Mouse (Mus musculus) cerebellum, adult (tissue): ENCODE results near the gene Acot4.
"Not testable (repeated sequence)": the region's sequence is repeated elsewhere in the genome, so short reads cannot be mapped to it uniquely, and the experiment has no call there.

Source experiments
- ATAC-seq: cut with Nextera tagmentation; 2 replicates; pipeline ENCODE4 v1.9.2; 2017; ENCODE audit warnings: mild to moderate bottlenecking, moderate library complexity, mixed read lengths; ENCODE audit not compliant: insufficient number of reproducible peaks, low FRiP score, low TSS enrichment

The Acot4 gene

DNA sequence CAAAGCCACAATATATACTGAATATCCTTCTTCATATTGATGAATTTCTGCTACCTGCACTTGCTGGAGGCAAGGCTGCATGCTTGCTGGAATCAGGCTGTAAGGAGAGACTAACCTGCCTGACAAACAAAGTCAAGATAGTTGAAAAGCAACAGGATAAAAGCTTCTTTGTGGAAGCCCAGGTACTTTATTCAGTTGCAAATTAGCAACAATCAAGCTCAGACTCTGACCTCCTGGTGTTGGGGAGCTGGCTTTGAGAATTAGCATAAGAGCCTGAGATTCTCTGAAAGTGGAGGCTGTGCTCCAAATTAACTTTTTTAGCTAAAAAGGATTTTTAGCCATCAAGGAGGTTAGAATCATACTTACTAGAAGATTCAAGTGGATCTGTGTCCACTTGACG, 9.1 kb upstream of the Acot4 start:
- ATAC-seq: not testable (repeated sequence)

DNA sequence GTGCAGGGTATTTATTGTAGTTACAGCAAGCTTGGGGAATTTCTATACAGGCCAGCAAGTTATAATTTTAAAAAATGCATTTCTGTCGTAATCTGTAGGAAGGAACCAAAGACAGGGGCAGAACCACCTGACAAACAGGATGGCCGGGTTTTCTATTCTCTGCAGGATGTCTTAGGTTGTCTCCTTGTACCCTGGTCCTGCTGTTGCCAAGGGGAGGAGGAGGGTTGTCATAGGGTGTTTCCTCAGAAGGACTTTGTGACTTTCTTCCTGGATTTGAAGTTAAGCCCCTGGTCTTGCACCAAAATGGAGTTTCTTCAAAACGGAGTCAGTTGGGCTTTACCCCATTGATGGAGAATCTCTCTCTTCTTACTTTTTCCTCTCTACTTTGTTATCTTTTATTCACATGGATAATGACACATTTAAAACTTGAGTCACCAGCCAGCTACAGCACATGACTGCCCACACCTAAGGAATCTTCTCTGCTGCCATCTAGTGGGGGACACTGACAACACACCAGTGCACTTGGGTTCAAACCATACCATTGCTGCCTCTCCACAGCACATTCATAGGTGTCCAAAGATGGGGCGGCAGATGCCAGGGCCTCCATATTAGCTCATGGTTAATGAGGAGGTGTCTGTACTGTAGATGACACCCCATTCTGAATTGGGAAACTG, 7.4 kb upstream of the Acot4 start:
- ATAC-seq: peak; percentile 80; the same call in 1 of the 2 replicates

DNA sequence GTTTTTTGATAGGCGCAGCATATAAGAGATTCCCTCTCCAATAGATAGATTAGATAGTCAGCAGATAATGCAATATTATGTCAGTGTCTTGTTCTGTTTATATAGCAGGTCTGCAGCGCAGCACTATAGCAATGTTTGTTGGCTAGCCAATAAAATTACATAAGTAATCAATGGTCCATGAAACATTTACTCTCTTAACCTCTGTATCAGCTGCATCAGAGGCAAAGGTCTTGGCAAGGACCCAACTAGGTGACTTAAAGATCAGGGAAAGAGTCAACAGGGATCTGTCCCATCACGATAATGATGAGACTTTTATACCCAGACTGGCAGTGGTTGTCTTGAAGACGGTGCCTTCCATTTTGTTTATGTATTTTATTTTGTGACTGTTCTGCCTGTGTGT, 5.3 kb upstream of the Acot4 start:
- no peak for ATAC-seq

DNA sequence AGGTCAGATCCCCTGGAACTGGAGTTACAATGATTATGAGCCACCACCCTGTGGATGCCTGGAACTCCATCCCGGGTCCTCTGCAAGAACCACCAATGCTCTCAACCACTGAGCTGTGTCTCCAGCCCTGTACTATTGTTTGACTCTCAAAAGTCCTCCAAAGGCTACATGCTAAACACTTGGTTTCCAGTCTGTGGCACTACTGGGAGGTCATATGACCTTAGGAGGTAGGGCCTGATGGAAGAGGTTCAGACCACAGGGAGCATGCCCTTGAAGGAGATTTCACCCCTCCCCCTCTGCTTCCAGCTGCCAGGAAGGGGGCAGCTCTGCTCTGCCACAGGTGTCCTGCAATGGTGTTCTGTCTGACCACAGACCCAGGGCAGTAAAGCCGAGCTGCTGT, 4.9 kb upstream of the Acot4 start:
- not testable (repeated sequence) for ATAC-seq

DNA sequence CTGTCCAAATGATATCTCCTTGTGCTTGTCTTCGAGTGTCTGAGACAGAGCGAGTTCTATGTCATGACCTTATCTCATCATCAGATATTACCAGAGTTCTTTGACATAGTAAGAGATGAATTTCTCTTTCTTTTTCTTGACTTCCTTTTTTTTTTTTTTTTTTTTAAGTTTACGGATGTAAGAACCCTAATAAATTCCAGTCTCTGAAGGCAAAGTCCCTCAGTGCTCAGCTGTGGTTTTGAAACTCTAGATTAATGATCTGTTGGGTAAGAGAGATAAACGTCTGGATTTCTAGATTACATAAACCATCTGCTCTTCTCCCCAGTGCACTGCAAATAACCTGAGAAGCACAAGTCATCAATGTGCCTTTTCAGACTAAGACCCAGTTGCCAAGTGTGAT, 4.1 kb upstream of the Acot4 start:
- ATAC-seq: no peak

DNA sequence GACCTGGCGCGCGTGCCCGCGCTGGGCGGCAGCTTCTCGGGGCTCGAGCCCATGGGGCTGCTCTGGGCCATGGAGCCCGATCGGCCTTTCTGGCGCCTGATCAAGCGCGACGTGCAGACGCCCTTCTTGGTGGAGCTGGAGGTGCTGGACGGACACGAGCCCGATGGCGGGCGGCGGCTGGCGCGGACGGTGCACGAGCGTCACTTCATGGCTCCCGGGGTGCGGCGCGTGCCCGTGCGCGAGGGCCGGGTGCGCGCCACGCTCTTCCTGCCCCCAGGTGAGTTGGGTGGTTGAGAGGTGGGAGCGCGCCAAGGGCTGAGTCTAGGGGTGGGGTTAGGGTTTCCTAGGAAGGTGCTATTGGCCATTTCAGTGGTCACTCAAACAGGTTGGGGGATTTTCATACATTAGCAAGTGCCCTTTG, 522 bp downstream of the Acot4 start, which contains the start of gene Gm49366:
TSS of gene Gm49366 (plus strand) at position 245 of the 421 bp plus-strand sequence.
- peak; percentile 52; the same call in 1 of the 2 replicates for ATAC-seq

DNA sequence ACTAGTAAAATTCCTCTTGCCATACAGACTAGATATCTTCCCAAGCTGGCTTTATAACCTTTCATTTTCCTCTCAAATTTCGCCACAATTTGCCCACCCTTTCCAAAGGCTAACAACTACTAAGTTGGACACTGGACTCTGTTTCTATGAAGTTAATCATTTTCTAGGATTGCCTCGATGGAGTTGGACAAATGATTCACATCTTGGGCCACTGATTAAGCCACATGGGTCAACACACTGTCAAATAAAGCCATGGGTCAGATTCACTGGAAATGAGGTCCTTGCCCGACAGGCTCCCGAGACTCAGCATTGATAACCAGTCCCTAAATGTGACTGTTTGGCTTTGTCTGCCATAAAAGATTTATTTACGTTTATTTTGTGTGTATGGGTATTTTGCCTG, 4.1 kb downstream of the Acot4 start:
- ATAC-seq: no peak

DNA sequence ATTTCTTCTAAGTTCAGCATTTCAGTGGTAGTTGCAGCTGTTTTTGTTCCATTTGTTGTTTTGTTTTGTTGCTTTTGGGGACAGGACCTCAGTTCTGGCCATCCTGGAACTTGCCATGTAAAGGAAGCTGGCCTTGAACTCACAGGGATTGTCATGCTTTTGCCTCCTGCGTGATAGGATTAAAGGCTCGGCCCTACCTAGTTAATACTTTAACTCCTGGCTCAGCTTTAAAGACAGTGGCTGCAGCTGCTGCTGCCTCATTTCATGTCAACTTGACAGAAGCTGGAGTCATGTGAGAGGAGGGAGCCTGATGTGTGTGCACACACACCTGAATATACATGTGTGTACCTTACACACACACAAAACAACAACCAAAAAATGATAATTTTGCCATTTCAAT, 5.9 kb downstream of the Acot4 start:
- ATAC-seq: no peak

DNA sequence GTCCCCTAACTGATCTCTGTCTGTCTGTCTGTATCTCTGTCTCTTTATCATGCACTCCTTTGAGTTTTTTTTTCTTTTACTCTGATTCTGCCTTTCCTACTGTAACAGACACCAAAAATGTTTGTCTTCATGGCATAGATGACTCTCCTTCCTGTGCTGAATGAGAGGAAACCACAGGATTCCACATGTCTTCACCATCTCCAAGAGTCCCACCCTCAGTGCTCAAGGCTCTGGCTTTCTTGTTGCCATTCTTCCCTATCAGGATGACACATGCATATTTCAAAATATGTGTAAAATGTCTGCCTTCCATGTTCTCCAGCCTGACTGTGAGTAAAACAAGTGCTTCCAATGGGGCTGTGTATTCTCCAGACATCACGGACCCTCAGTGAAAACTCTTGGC, 8.7 kb downstream of the Acot4 start:
- ATAC-seq: no peak

DNA sequence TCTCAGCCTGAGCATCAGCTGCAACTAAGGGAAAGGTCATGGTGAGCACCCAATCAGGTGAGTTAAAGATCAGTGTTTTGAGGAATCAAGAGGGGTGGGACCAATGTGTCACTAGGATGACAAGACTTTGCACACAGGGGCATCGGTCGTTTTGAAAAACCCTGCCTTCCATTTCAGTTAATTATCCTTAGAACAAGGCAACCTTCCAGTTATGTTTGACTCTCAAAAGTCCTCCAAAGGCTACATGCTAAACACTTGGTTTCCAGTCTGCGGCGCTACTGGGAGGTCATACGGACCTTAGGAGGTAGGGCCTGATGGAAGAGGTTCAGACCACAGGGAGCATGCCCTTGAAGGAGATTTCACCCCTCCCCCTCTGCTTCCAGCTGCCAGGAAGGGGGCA, 12.6 kb downstream of the Acot4 start:
- not testable (repeated sequence) for ATAC-seq

DNA sequence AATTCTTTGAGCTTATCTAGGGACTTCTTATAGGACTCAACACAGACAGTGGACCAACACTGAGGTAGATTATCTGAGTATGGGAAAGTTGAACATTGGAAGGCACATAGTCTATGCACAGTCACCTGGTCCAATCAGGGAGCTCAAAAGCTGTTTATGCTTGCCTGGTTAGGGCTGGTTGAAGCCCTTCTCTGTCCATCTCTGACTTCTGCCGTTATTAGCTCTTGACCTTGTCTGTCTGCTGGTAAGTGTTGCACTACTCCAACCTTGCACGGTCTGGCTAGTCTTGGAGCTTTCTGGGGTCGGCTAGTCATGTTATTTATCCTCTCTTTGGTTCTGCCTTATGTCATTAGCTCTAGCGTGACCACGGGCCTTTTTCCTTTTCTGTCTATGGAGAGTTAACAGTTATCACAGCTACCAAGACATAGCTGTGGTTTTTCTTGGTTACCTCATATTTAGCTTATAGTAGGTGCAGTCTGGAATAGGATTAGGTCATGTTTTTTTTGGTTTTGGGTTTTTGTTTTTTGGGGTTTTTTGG, 13.8 kb downstream of the Acot4 start, which contains the start of gene Acot3:
TSS of gene Acot3 (plus strand) at position 208 of the 538 bp plus-strand sequence.
- ATAC-seq: no peak

DNA sequence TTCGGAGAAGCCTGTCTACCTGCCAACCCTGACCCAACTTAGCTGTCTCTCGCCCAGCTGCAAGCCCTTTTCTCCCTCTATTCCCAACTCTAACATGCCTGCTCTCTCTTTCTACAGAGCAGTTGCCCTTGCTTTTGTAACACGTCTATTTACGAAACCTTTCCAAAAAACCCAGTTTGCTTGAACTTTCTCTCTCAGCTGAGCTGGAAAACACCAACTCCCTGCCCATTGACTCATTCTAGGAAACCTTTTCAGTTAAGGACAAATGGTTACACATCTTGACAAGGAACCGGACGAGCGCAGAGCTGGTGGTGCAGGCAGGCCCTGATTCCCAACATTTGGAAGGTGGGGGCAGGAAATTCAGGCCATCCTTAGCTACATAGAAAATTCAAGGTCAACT, 14.4 kb downstream of the Acot4 start:
- no peak for ATAC-seq

DNA sequence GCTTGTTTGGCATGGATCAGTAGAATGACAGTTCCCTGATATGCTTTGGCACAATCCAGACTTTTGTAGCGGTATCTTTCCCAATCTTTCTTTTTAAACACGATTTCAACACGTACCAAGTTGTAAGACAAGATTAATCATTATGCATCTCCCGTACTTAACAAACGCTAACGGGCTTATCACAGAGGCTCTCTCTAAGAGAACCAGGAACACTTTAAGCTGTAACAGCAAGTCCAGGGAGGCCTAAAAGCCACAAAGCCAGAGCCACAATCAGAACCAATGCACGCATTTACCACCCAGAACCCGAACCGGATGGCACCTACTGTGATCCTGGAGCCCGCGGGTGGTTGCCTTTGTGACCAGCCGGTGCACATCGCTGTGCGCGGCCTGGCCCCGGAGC, 15.0 kb downstream of the Acot4 start:
- peak; percentile 36; the same call in 1 of the 2 replicates for ATAC-seq

DNA sequence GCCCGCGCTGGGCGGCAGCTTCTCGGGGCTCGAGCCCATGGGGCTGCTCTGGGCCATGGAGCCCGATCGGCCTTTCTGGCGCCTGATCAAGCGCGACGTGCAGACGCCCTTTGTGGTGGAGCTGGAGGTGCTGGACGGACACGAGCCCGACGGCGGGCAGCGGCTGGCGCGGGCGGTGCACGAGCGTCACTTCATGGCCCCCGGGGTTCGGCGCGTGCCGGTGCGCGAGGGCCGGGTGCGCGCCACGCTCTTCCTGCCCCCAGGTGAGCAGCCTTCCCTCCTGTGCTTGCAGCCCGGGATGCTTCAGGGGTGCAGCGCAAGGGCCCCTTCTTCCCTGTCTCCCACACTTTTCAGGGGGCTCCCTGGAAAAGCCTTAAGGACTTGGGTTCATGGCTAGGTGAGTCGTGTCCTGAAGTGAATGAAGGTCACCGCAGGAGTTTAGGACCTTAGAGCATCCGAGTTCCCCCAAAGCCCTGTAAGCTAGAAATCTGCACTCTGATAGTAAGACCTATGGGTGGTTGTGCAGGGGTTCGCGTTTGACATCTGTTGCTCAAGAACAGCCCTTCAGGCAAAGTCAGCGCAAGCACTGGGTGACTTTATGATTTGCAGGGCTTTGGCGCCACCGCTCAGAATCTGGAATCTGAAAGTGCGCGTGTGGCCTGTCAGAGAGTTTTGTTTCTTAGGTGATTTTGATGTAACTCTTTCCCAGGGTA, 15.7 kb downstream of the Acot4 start:
- ATAC-seq: no peak

DNA sequence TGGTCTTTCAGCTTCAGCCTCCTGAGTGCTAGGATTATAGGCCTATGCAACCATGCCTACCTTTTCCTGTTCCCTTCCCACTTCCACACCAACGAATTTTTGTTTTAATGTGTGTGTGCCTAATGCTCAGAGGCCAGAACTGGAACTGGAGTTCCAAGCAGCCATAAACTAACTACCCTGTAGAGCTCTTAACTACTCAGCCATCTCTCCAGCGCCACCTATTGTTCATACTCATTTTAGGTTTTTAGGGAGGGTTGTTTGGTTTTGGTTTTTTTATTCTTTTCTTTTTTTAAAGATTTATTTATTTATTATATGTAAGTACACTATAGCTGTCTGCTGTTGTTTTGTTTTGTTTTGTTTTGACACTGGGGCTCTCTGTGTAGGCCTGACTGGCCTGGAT, 22.8 kb downstream of the Acot4 start:
- ATAC-seq: no peak

DNA sequence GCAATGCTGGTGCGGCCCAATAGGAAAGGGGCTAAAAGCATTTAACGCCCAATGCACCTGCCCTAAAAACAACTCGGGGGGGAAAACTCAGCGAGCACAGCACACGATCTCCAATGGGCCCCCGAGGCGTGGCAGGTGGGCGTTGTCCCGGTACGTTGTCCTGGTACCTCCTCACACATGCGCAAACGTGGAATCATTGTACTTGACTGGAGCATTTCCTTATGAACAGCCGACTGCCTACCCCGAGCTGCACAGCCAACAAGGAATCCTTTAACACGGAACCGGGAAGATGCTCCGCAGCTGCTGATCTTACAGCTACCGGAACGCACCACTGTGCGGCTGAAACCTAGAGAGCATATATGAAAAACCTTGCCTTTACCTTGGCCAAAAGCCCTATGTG, 24.2 kb downstream of the Acot4 start:
- ATAC-seq: no peak

DNA sequence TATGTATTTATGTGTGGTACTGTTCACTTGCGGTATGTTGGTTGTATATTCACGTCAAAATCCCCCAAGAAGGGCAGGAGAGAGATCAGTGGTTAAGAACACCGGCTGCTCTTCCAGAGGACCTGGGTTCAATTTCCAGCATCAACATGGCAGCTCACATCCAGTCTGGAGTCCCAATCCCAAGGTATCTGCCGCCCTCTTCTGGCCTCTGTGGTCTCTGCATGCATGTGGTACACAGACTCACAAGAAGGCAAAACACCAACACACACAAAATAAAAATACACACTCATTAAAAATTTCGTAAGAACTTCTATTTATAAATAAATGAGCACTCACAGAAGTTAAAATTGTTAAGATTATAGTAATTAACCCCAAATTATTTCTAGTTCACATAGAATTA, 25.0 kb downstream of the Acot4 start:
- ATAC-seq: no peak

DNA sequence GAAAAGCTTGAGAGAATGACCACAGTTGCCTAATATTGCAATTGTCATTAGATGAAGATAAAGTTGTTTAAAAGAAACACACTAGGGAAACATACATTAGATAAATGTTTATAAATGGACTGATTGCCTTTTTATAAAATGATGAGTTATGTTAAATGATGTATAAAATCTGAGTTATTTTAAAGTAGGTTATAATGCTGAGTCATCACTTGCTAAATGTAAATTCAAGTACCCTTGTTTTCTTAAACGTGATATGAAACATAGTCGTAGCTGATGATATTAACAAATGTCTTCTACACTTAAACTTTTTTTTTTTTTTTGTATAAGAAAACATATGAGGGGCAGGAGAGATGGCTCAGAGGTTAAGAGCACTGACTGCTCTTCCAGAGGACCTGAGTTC, 25.7 kb downstream of the Acot4 start:
- ATAC-seq: no peak

DNA sequence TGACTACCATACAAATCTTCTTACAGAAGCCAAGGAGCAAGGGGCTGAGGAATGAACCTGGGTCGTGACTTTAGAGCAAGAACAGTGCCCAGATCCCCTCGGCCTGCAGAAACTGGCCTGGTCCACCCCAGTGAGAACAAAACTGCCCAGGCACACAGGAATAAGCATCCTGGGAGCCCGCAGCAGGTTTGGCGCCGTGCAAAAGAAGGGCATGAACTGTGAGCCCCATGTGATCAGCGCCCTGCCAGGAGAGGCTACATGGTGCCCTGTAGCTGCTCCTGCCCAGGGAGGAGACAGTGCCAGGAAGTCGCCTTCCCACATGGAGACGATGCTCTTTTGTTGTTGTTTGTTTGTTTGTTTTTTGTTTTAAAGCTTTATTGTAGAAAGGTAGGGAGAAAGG, 26.4 kb downstream of the Acot4 start:
- ATAC-seq: no peak

DNA sequence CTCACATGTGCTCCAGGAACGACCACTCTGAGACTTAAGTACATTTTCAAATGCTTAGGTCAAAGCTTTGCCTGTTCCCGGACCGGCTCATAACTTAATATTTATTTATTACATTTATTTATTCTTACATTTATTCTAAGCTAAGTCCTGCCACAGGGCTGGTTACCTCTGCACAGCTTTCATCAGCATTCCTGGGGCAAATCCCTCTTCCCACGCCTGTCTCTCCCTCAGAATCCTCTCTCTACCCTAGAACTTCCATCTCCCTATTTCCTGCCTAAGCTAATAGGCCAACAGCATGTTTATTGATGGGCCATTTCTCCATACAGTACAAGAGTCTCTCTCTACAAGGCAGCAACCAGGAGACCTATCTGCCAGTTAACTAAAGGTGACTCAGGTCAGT, 29.6 kb downstream of the Acot4 start:
- no peak for ATAC-seq

DNA sequence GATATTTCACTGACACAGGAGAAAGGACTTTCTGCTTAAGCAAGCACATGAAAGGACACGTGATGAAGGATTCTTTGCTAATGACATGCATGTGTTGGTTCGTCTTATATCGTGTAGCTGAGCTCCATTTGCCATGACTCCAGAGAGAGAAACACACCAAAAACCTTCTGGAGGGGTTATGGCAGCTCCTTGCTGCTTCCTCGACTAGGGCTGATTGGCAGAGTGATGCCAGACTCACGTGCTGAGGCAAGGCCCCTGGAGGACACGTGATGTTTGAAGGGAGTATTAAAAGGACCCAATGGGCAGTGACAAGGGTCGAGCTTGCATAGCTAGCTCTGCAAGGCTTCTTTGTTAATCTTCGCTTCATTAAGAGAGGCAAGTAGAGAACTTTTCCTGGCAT, 30.1 kb downstream of the Acot4 start:
- ATAC-seq: no peak

DNA sequence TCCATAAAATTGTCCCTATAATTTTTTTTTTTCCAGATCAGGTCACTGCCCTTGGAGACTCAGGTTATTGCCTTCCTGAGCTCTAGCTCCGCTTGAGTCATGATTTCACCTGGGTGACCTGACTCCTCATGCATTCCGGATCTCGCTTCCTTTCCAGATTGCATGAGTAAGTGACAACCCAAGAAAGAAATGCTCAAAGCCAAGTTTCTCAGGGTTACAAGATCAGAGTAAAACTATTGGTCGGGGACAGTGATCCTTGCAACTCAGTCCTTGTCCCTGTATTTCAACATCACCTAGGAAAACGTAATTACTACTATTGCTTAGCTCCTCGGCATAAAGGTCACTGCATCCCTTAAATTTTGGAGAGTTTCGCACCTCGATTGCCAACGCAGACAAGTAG, 30.8 kb downstream of the Acot4 start, which contains the start of gene Acot5:
TSS of gene Acot5 (plus strand) at position 340 of the 400 bp plus-strand sequence.
- ATAC-seq: no peak
